Mouse (Mus musculus) cerebellum, postnatal 14 days (tissue): ENCODE measurements around the gene Olfr952.

Source experiments
- DNase-seq, 2 experiments: peaks; one replicate each; pipeline ENCODE4 v3.0.0; 2021; ENCODE audit warnings: mixed read lengths in 2 of 2

Olfr952 gene

GRCm38 (mm10) chr9:39427048-39427447 is at the start of gene Olfr952:
Olfr952 (minus strand) TSS chr9:39427148.
- no peak for DNase-seq

DNA sequence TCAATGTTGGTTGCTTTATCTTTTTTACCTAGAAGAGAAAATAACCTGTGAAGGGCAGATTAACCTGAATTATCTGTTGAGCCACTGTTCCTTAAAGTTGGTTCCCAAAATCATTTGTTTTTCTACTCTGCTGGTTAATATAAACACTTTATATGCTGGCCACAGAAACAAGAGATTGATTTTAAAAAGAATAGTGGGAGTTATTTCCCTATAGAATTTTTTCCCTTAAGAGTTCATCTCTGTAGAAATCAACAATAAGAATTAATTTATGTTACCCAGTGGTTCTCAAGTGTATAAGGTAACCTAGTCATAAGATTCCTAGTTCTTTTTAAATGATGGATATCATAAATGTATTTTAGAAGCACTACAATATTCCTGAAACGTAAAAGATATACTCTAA is 44.9 kb upstream of the Olfr952 start, which contains the start of gene Olfr955:
Olfr955 (minus strand) TSS at position 101 of the 400 bp plus-strand sequence.
- no peak for DNase-seq

- no peak for DNase-seq
Observed at GRCm38 (mm10) chr9:39456401-39456800, 29.5 kb upstream of the Olfr952 start, which contains the start of gene Olfr954. Olfr954 (plus strand) TSS chr9:39456701.

GRCm38 (mm10) chr9:39387110-39387509 is 39.8 kb downstream of the Olfr952 start, which contains the start of gene Olfr951:
Olfr951 (plus strand) TSS chr9:39387410.
- no peak for DNase-seq
